Mouse (Mus musculus): Measurements from ENCODE around the gene Lamc2. TPM values are rescaled to one million over a fixed set of nuclear protein-coding genes. Genes with fewer than 3 reads are reported as not detected.
A peak's percentile ranks its signal among the peaks of the same experiment; 100 is the strongest.

Gene Lamc2
- total and polyA plus RNA-seq, 3 experiments = 0.03 to 0.04 TPM; not detected in 1

GRCm38 (mm10) chr1:153098586-153098985 is 87.7 kb downstream of the Lamc2 start:
- TF ChIP-seq ELF1 (IDR thresholded peaks at IDR 0.05; ENCODE audit: low read depth, low read length) (no peak), TBP (IDR thresholded peaks at IDR 0.05; ENCODE audit: low read depth, low read length) (no peak), MAX (IDR thresholded peaks at IDR 0.05; ENCODE audit: low read length) (no peak), MAFK (IDR thresholded peaks at IDR 0.05; ENCODE audit: borderline replicate concordance, low read depth, low read length) (no peak), USF2 (IDR thresholded peaks at IDR 0.05; ENCODE audit: borderline replicate concordance in 1 of 2, insufficient read depth in 1 of 2, low read depth in 1 of 2, low read length in 2 of 2) (no peak), RAD21 (IDR thresholded peaks at IDR 0.05; ENCODE audit: low read depth, low read length) (no peak), MXI1 (IDR thresholded peaks at IDR 0.05; ENCODE audit: low read depth, low read length) (no peak), HCFC1 (IDR thresholded peaks at IDR 0.05; ENCODE audit: low read depth, low read length) (no peak), ZNF384 (IDR thresholded peaks at IDR 0.05; ENCODE audit: low read depth, low read length) (no peak), POLR2AphosphoS5 (IDR thresholded peaks at IDR 0.05; ENCODE audit: borderline replicate concordance, low read depth, low read length) (no peak), MYC (IDR thresholded peaks at IDR 0.05; ENCODE audit: low read depth, low read length) (no peak), MAZ (IDR thresholded peaks at IDR 0.05; ENCODE audit: low read depth, low read length) (no peak), CTCF (IDR thresholded peaks at IDR 0.05 in 2 of 3, conservative IDR thresholded peaks at IDR 0.05 in 1 of 3; ENCODE audit: control insufficient read depth in 1 of 3, insufficient read depth in 1 of 3, low read depth in 2 of 3, low read length in 3 of 3, poor library complexity in 1 of 3, severe bottlenecking in 1 of 3) (no peak), ZMIZ1 (IDR thresholded peaks at IDR 0.05; ENCODE audit: low read depth, low read length) (no peak), POLR2A (IDR thresholded peaks at IDR 0.05; ENCODE audit: control insufficient read depth in 1 of 2, insufficient read depth in 1 of 2, low read depth in 1 of 2, low read length in 2 of 2, poor library complexity in 1 of 2) (no peak), JUND (IDR thresholded peaks at IDR 0.05; ENCODE audit: low read depth, low read length) (no peak), ZC3H11A (IDR thresholded peaks at IDR 0.05; ENCODE audit: low read depth, low read length) (no peak), CHD1 (IDR thresholded peaks at IDR 0.05; ENCODE audit: low read depth, low read length) (no peak), TAL1 (IDR thresholded peaks at IDR 0.05; ENCODE audit: low read length) (no peak), USF1 (IDR thresholded peaks at IDR 0.05; ENCODE audit: low read depth, low read length) (no peak)

GRCm38 (mm10) chr1:153097017-153097675 is 89.1 kb downstream of the Lamc2 start:
- H3K4me1 ChIP-seq (ENCODE audit: control insufficient read depth in 1 of 2, insufficient read depth in 2 of 2, low read length in 2 of 2) = no peaks in the 10 kb centered on the region; a peak in 1 of 4 replicates
- no peak overlapping the region for H3K4me3 ChIP-seq (ENCODE audit: control insufficient read depth in 1 of 2, insufficient read depth in 1 of 2, low read depth in 2 of 2, low read length in 2 of 2)
- no peaks in the 10 kb centered on the region for H3K79me2 ChIP-seq (ENCODE audit: control insufficient read depth, insufficient read depth, low read length, poor library complexity)
- TF ChIP-seq ZKSCAN1 (IDR thresholded peaks at IDR 0.05; ENCODE audit: low read depth, low read length) (no peak), UBTF (IDR thresholded peaks at IDR 0.05; ENCODE audit: borderline replicate concordance, insufficient read depth, low read depth, low read length) (no peak), CHD2 (IDR thresholded peaks at IDR 0.05; ENCODE audit: low read length) (no peak), KAT2A (conservative IDR thresholded peaks at IDR 0.05; ENCODE audit: low read depth, low read length) (no peak), MEF2A (IDR thresholded peaks at IDR 0.05; ENCODE audit: extremely low read depth, insufficient replicate concordance, low read depth, low read length, poor library complexity, severe bottlenecking) (no peak), E2F4 (IDR thresholded peaks at IDR 0.05; ENCODE audit: borderline replicate concordance, low read depth, low read length) (no peak), SMC3 (IDR thresholded peaks at IDR 0.05; ENCODE audit: low read depth, low read length) (no peak), SIN3A (IDR thresholded peaks at IDR 0.05; ENCODE audit: low read length) (no peak), EP300 (IDR thresholded peaks at IDR 0.05; ENCODE audit: low read depth in 1 of 2, low read length in 2 of 2) (no peak), GATA1 (IDR thresholded peaks at IDR 0.05; ENCODE audit: low read depth, low read length) (no peak), MAZ (IDR thresholded peaks at IDR 0.05; ENCODE audit: low read depth, low read length) (no peak), RAD21 (IDR thresholded peaks at IDR 0.05; ENCODE audit: low read depth, low read length) (no peak), MYB (IDR thresholded peaks at IDR 0.05; ENCODE audit: low read depth, low read length) (no peak), NELFE (IDR thresholded peaks at IDR 0.05; ENCODE audit: low read depth, low read length) (no peak)
- peak; percentile 29 for DNase-seq (ENCODE audit: low read depth, low spot score)
- H3K36me3 ChIP-seq (ENCODE audit: control insufficient read depth in 1 of 2, insufficient read depth in 2 of 2, low read length in 2 of 2) = no peaks in the 10 kb centered on the region
- H3K9ac ChIP-seq (ENCODE audit: control insufficient read depth, low read depth, low read length, poor library complexity, severe bottlenecking) = no peak overlapping the region
- no peaks in the 10 kb centered on the region for H3K27me3 ChIP-seq (ENCODE audit: control insufficient read depth in 1 of 2, insufficient read depth in 2 of 2, low read length in 2 of 2)
- no peak overlapping the region for H3K27ac ChIP-seq (ENCODE audit: control insufficient read depth, low read depth, low read length)
- no peaks in the 10 kb centered on the region for H3K9me3 ChIP-seq (replicated peaks; ENCODE audit: insufficient read depth, low read length)

More at GRCm38 (mm10) chr1:153098586-153098985, 87.7 kb downstream of the Lamc2 start:
- no peaks in the 10 kb centered on the region for H3K9me3 ChIP-seq (replicated peaks; ENCODE audit: insufficient read depth, low read length)
- H3K4me3 ChIP-seq (ENCODE audit: control insufficient read depth in 1 of 2, insufficient read depth in 1 of 2, low read depth in 2 of 2, low read length in 2 of 2) = no peak overlapping the region
- no peak overlapping the region for H3K27ac ChIP-seq (ENCODE audit: control insufficient read depth, low read depth, low read length)
- H3K79me2 ChIP-seq (ENCODE audit: control insufficient read depth, insufficient read depth, low read length, poor library complexity) = no peaks in the 10 kb centered on the region
- H3K4me1 ChIP-seq (ENCODE audit: control insufficient read depth in 1 of 2, insufficient read depth in 2 of 2, low read length in 2 of 2) = no peaks in the 10 kb centered on the region
- DNase-seq (ENCODE audit: low read depth, low spot score) = no peak
- H3K9ac ChIP-seq (ENCODE audit: control insufficient read depth, low read depth, low read length, poor library complexity, severe bottlenecking) = no peak overlapping the region
- no peaks in the 10 kb centered on the region for H3K27me3 ChIP-seq (ENCODE audit: control insufficient read depth in 1 of 2, insufficient read depth in 2 of 2, low read length in 2 of 2)
- no peaks in the 10 kb centered on the region for H3K36me3 ChIP-seq (ENCODE audit: control insufficient read depth in 1 of 2, insufficient read depth in 2 of 2, low read length in 2 of 2)

All from MEL (cell line).